Mouse (Mus musculus) intestine, embryonic 15.5 days (tissue): ENCODE data around the gene Akr7a5. TPM values are rescaled to one million over a fixed set of nuclear protein-coding genes. Genes with fewer than 3 reads are reported as not detected.

ENCODE experiments used
- ATAC-seq: fragments of 200-750 bp; cut with Nextera tagmentation; 2 replicates; pipeline ENCODE4 v1.8.0; 2017; ENCODE audit warnings: moderate TSS enrichment, moderate library complexity
- H3K27ac ChIP-seq: fragments of 300-500 bp; sonication (generic); 2 replicates; pipeline ENCODE4 v1.5.1; 2015; ENCODE audit warnings: mild to moderate bottlenecking, inconsistent platforms
- H3K27me3 ChIP-seq: fragments of 300-500 bp; sonication (generic); replicated peaks from 2 replicates; pipeline ENCODE4 v1.6.1; 2015; ENCODE audit warnings: inconsistent platforms
- H3K36me3 ChIP-seq: fragments of 300-500 bp; sonication (generic); 2 replicates; pipeline ENCODE4 v1.6.1; 2015; ENCODE audit warnings: inconsistent platforms
- H3K4me1 ChIP-seq: fragments of 300-500 bp; sonication (generic); replicated peaks from 2 replicates; pipeline ENCODE4 v1.6.1; 2015; ENCODE audit warnings: inconsistent platforms
- H3K4me2 ChIP-seq: fragments of 300-500 bp; sonication (generic); replicated peaks from 2 replicates; pipeline ENCODE4 v1.6.1; 2015; ENCODE audit warnings: mild to moderate bottlenecking, inconsistent platforms
- H3K4me3 ChIP-seq: fragments of 300-500 bp; sonication (generic); replicated peaks from 2 replicates; pipeline ENCODE4 v1.5.1; 2015; ENCODE audit warnings: inconsistent platforms
- H3K9ac ChIP-seq: fragments of 300-500 bp; sonication (generic); 2 replicates; pipeline ENCODE4 v1.6.1; 2015; ENCODE audit warnings: inconsistent platforms
- H3K9me3 ChIP-seq: fragments of 300-500 bp; sonication (generic); 2 replicates; pipeline ENCODE4 v1.6.1; 2016; ENCODE audit warnings: inconsistent platforms
- WGBS: fragments of 180-500 bp; shearing (Covaris S2); methylation state at CpG from one replicate; pipeline ENCODE4 v1.1.7; 2015; 5-methylcytosine and 5-hydroxymethylcytosine counted together
- polyA plus RNA-seq: library from polyadenylated mRNA; unstranded; fragments of >200 nt; fragmentation: Nextera tagmentation; extraction: Ambion mirVana; gene quantifications from 2 replicates; pipeline ENCODE4 v1.2.1, GENCODE M21; 2015

Akr7a5 gene
- 170 and 186 TPM in 2 replicates for polyA plus RNA-seq

- peak within 1 kb of the TSS; percentile 91 for H3K4me3 ChIP-seq
- WGBS: under 1% methylated on average over 63 of the region's 63 CpGs
- H3K4me1 ChIP-seq: peaks cover 17% of the 10 kb centered on the region; the same call in 1 of the 2 replicates
- peak within 1 kb of the TSS; percentile 92 for H3K27ac ChIP-seq
- ATAC-seq: peak; percentile 90
- H3K27me3 ChIP-seq: no peaks in the 10 kb centered on the region
- no peaks in the 10 kb centered on the region for H3K9me3 ChIP-seq
- 0 out of 2 replicates have a peak, but pooled peaks cover 2% of the 10 kb centered on the region for H3K36me3 ChIP-seq
- H3K4me2 ChIP-seq: peak within 1 kb of the TSS; percentile 88
- peak within 1 kb of the TSS; percentile 97 for H3K9ac ChIP-seq
These were observed at the start of gene Akr7a5, which contains the start of gene Pqlc2 for GRCm38 (mm10) chr4:139310171-139310898. Akr7a5 (plus strand) TSS chr4:139310744. Pqlc2 (minus strand) TSS chr4:139310708.

DNA sequence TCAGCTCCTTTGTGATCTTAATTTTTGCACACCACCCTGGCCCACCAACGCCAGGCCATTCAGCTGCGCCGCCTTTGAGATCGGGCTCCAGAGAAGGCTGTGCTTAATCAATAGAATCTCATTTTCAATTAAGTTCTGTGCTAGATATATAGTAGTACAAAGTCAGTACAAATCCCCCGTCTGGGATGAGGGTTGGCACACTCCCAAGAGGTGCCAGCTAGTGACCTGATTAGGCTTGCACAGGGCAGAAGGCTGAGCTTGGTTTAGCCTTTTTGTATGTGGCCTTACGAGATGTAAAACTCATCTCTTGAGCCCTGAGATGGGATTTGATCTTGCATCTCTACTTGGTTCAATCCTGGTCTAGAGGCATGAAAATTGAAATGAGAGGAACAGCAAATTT, 47.6 kb upstream of the Akr7a5 start:
- no peaks in the 10 kb centered on the region for H3K9me3 ChIP-seq
- no peak for ATAC-seq
- WGBS: 97% methylated on average over 6 of the region's 6 CpGs
- peaks cover 12% of the 10 kb centered on the region for H3K4me1 ChIP-seq
- no peak overlapping the region for H3K9ac ChIP-seq
- no peak overlapping the region for H3K4me2 ChIP-seq
- no peak overlapping the region for H3K27ac ChIP-seq
- no peaks in the 10 kb centered on the region for H3K27me3 ChIP-seq
- H3K4me3 ChIP-seq: no peak overlapping the region
- H3K36me3 ChIP-seq: peaks cover 28% of the 10 kb centered on the region

GRCm38 (mm10) chr4:139265783-139266499, 44.6 kb upstream of the Akr7a5 start:
- Histone ChIP-seq H3K27ac (no peak overlapping the region), H3K9me3 (no peaks in the 10 kb centered on the region), H3K4me2 (no peak overlapping the region), H3K4me3 (no peak overlapping the region), H3K9ac (no peak overlapping the region), H3K36me3 (peaks cover 22% of the 10 kb centered on the region), H3K4me1 (no peaks in the 10 kb centered on the region), H3K27me3 (no peaks in the 10 kb centered on the region)
- 92% methylated on average over 13 of the region's 13 CpGs for WGBS
- no peak for ATAC-seq

- no peaks in the 10 kb centered on the region for H3K27me3 ChIP-seq
- H3K36me3 ChIP-seq: peaks cover 24% of the 10 kb centered on the region
These were observed 44.1 kb upstream of the Akr7a5 start for GRCm38 (mm10) chr4:139266500-139266865.

DNA sequence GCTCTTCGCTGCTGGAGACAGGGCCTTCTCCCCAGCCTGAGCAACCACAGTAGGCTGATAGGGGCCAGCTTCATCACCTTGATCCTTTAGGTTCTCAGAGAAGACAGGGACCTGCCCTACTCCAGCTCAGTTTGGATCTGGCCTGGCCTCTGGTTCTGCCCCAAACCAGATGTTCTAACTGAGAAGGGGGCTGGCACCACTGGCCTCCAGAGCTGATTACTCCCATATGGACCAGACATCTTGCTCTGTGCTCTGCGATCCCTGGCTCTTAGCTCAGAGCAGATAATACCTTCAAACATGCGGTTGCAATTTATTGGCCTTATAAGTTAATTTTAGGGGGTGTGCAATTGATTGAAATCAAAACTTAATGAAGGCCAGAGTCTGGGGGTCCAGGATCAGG, 43.2 kb upstream of the Akr7a5 start:
- no peak overlapping the region for H3K4me2 ChIP-seq
- no peak for ATAC-seq
- H3K27ac ChIP-seq: no peak overlapping the region
- H3K9ac ChIP-seq: no peak overlapping the region
- no peaks in the 10 kb centered on the region for H3K27me3 ChIP-seq
- no peaks in the 10 kb centered on the region for H3K9me3 ChIP-seq
- H3K4me3 ChIP-seq: no peak overlapping the region
- 83% methylated on average over 3 of the region's 3 CpGs for WGBS
- H3K4me1 ChIP-seq: no peaks in the 10 kb centered on the region
- peaks cover 17% of the 10 kb centered on the region for H3K36me3 ChIP-seq

More at GRCm38 (mm10) chr4:139266500-139266865, 44.1 kb upstream of the Akr7a5 start:
- H3K4me3 ChIP-seq: no peak overlapping the region
- no peak overlapping the region for H3K4me2 ChIP-seq
- no peak overlapping the region for H3K9ac ChIP-seq
- H3K4me1 ChIP-seq: no peaks in the 10 kb centered on the region
- 85% methylated on average over 7 of the region's 7 CpGs for WGBS
- ATAC-seq: no peak
- no peak overlapping the region for H3K27ac ChIP-seq
- no peaks in the 10 kb centered on the region for H3K9me3 ChIP-seq

DNA sequence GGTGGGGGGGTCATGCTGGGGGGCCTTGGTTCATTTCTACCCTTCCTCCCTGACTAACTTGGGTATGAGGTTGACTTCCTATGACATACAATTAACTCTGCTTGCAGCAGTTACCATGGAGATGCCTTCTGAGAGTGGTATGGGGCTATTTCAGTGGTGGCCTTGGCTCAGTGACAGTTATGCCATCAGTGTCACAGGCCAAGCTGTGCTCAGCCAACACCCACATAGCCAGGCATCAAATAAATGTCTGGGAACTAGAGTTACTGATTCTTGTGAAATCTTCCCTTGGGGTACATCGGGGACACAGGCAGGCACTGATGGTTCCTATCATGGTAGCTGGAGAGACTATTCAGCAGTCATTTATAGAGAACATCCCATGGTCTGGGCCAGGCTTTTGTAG, 42.3 kb upstream of the Akr7a5 start:
- H3K9me3 ChIP-seq: no peaks in the 10 kb centered on the region
- no peaks in the 10 kb centered on the region for H3K27me3 ChIP-seq
- no peaks in the 10 kb centered on the region for H3K4me1 ChIP-seq
- H3K4me2 ChIP-seq: no peak overlapping the region
- no peak overlapping the region for H3K4me3 ChIP-seq
- ATAC-seq: no peak
- peaks cover 9% of the 10 kb centered on the region for H3K36me3 ChIP-seq
- WGBS: 92% methylated on average over 1 of the region's 1 CpGs
- no peak overlapping the region for H3K27ac ChIP-seq
- no peak overlapping the region for H3K9ac ChIP-seq

- ATAC-seq: no peak
- no peak overlapping the region for H3K4me3 ChIP-seq
- peaks cover 4% of the 10 kb centered on the region; the same call in 1 of the 2 replicates for H3K36me3 ChIP-seq
- H3K27me3 ChIP-seq: no peaks in the 10 kb centered on the region
- no peak overlapping the region for H3K4me2 ChIP-seq
- 96% methylated on average over 3 of the region's 3 CpGs for WGBS
- H3K9me3 ChIP-seq: no peaks in the 10 kb centered on the region
- no peaks in the 10 kb centered on the region for H3K4me1 ChIP-seq
- H3K9ac ChIP-seq: no peak overlapping the region
- H3K27ac ChIP-seq: no peak overlapping the region
These were observed 40.4 kb upstream of the Akr7a5 start for GRCm38 (mm10) chr4:139270168-139270567.

DNA sequence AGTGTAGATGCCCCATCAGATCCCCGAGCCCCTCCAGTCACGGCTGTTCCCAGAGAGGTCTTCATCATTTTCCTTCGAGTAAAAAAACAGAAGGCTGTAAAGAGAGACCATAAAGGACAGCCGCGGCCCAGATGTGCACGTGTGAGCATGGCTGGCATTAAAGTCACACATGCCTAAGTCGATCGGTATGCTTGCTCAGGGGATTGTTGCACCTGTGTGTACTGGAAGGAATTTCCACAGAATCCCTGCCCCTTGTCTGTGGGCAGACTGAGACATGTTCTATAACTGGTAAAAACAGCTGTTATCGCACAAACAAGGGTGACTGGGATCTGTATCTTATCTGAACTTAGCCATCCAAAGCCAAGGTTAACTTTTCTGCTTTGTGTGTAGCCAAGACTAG, 39.0 kb upstream of the Akr7a5 start:
- Histone ChIP-seq H3K4me2 (no peak overlapping the region), H3K4me1 (no peaks in the 10 kb centered on the region), H3K4me3 (no peak overlapping the region), H3K9ac (no peak overlapping the region), H3K9me3 (no peaks in the 10 kb centered on the region), H3K36me3 (peaks cover 4% of the 10 kb centered on the region; the same call in 1 of the 2 replicates), H3K27ac (no peak overlapping the region), H3K27me3 (no peaks in the 10 kb centered on the region)
- no peak for ATAC-seq
- 73% methylated on average over 9 of the region's 9 CpGs for WGBS

DNA sequence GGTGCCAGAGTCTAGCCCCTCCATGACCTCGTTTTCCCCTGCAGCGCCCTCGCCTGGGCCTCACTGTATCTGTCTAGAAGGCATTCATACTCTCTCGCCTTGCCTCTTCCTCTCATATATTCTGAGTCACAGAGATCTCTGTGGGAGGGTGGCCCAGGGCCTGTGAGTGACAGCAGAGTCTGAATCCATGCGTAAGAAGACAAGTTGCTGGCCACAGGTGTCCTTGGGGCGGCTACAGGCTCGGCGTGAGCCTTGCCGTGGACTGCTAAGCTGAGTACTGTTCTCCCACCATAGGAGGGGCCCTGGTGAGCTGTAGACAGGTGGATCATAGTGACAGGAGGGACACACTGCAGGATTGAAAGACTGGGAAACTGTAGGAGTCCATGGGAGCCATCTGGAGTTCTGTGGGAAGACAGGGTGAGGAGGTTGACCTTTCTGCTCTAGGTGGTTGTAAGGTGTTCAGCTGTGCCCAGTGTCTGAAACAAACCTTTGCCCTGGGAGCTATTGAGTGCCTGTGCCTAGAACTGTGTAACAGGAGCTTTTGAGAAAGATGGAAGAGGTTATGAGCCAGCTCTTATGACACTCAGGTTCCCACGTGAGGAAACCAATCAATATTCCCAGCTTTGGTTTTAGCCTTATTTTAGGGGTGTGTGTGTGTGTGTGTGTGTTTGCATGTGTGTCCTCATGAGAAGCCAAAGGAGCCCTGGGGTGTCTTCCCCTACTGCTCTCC, 37.4 kb upstream of the Akr7a5 start:
- Histone ChIP-seq H3K27ac (no peak overlapping the region), H3K27me3 (no peaks in the 10 kb centered on the region), H3K4me2 (no peak overlapping the region), H3K4me1 (no peaks in the 10 kb centered on the region), H3K36me3 (peaks cover 4% of the 10 kb centered on the region; the same call in 1 of the 2 replicates), H3K9ac (no peak overlapping the region), H3K4me3 (no peak overlapping the region), H3K9me3 (no peaks in the 10 kb centered on the region)
- 85% methylated on average over 10 of the region's 10 CpGs for WGBS
- no peak for ATAC-seq

DNA sequence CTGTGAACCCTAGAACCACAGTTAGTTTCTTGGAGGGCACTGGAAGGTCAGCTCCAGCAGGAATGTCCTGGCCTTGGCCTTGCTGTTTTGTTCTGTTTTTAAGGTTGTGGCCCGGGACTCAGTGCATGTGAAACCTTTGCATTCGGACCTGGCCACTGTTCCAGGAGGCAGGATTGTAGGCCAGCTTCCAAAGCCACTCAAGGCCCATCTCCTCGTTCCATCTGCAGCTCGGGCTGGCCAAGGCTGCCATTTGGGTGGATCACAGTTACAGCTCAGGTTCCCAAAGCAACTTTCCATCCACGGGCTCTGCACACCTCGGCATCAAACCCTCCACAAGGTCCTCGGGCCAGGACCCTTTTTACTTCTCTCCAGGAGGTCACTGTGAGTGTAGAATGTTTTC, 36.0 kb upstream of the Akr7a5 start:
- H3K4me3 ChIP-seq: no peak overlapping the region
- H3K27me3 ChIP-seq: no peaks in the 10 kb centered on the region
- no peaks in the 10 kb centered on the region for H3K4me1 ChIP-seq
- H3K27ac ChIP-seq: no peak overlapping the region
- 91% methylated on average over 7 of the region's 7 CpGs for WGBS
- no peak overlapping the region for H3K9ac ChIP-seq
- ATAC-seq: no peak
- H3K36me3 ChIP-seq: peaks cover 5% of the 10 kb centered on the region; the same call in 1 of the 2 replicates
- H3K9me3 ChIP-seq: no peaks in the 10 kb centered on the region
- H3K4me2 ChIP-seq: no peak overlapping the region

DNA sequence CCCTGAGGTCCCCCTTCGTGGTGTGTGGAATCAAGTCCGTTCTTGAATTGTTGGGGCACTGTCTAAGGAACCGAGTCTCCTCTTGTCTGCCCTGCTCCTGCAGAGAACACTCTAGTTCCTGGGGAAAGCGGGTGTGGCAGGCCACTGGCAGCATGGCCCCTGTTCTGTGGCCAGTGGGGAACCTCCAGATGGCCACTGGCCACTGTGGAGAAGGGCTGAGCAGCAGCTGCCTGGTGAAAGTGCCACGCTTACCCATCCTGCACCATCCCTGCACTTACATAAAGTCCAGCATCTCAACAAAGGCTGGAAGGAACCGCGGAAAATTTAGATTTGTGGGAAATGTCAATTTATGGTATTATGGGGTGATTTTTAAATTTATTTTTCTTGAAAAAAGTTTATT, 34.1 kb upstream of the Akr7a5 start:
- no peak for ATAC-seq
- no peaks in the 10 kb centered on the region for H3K9me3 ChIP-seq
- H3K27ac ChIP-seq: no peak overlapping the region
- H3K4me3 ChIP-seq: no peak overlapping the region
- 90% methylated on average over 7 of the region's 7 CpGs for WGBS
- peaks cover 16% of the 10 kb centered on the region; the same call in 1 of the 2 replicates for H3K36me3 ChIP-seq
- H3K9ac ChIP-seq: no peak overlapping the region
- H3K27me3 ChIP-seq: no peaks in the 10 kb centered on the region
- no peak overlapping the region for H3K4me2 ChIP-seq
- no peaks in the 10 kb centered on the region for H3K4me1 ChIP-seq

- H3K27me3 ChIP-seq: no peaks in the 10 kb centered on the region
- no peak overlapping the region for H3K4me2 ChIP-seq
- H3K9me3 ChIP-seq: no peaks in the 10 kb centered on the region
- no peaks in the 10 kb centered on the region; the same call in 1 of the 2 replicates for H3K4me1 ChIP-seq
- peaks cover 38% of the 10 kb centered on the region for H3K36me3 ChIP-seq
- no peak overlapping the region for H3K9ac ChIP-seq
- ATAC-seq: no peak
- 90% methylated on average over 12 of the region's 12 CpGs for WGBS
- H3K27ac ChIP-seq: no peak overlapping the region
- H3K4me3 ChIP-seq: no peak overlapping the region
These were observed 30.0 kb upstream of the Akr7a5 start for GRCm38 (mm10) chr4:139280530-139280929.
